Mouse (Mus musculus): ENCODE measurements at regions not wholly inside any gene's neighbourhood (a gene's known extent, or its start where the extent isn't known, plus 50 kb on each side); places are given as distances from the start of the nearest gene placed in this dataset.

GRCm38 (mm10) chr13:59952809-59953208 is 129.9 kb upstream of the Tut7 start:
- TF ChIP-seq CTCF (IDR thresholded peaks at IDR 0.05; ENCODE audit: borderline replicate concordance, insufficient read depth, low read length) (peak; percentile 15; the same call in 1 of the 2 replicates), POLR2A (IDR thresholded peaks at IDR 0.05; ENCODE audit: low read depth, low read length) (no peak)
